Mouse (Mus musculus): ENCODE data around the gene Pla1a. TPM values are rescaled to one million over a fixed set of nuclear protein-coding genes. Genes with fewer than 3 reads are reported as not detected.
"Not testable (repeated sequence)": the region's sequence is repeated elsewhere in the genome, so short reads cannot be mapped to it uniquely, and the experiment has no call there.

The Pla1a gene
- total RNA-seq, 2 experiments from 2014 or later: 0.60 to 0.76 TPM

DNA sequence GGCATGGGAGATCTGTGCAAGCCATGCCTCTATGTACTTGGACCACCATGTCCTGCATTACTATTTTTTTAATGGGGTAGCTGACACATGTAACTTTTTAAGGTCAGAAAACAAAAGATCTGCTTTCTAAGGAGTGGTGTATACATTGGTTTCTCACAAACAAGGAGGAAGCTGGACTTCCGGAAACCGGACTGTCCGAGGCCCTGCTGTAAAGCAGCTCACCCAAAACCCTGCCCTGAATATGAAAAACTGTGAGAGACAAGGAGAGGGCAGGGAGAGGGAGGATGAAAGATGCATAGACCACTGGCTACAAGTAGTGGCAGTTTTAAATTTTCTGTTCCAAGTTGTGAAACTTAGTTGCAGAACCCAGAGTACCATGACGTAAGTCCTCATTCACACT is 27.0 kb upstream of the Pla1a start:
- DNase-seq (ENCODE audit: low spot score in 2 of 2): no peak

DNA sequence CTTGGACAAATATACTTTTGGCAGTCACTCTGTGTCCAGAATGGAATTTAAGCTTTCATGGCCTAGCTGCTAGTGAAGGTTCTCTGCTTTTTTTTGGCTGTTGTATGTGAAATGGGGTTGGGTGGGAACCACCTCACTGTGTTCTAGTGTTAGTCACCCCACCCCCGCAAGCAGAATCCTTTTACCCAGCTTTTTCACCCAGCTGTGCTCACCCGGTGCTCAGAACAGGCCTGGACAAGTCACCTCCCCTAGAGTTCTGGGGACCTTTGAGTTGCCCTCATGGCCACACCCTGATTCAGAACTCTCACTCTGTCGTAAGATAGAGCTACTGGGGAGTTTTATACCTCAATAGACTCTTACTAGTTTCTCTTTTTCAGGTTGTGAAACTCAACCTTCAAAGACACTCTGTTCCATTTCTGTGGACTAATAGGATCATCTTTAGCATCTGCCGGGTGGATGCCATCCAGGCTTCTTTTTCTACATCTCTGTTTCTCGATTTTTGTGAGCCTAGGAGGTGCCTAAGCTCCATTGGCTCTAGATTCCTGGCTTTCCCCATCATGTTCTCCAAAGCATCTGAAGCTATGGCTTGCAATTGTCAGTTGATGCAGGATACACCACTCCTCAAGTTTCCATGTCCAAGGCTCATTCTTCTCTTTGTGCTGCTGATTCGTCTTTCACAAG is 25.8 kb upstream of the Pla1a start:
- DNase-seq (ENCODE audit: low spot score in 2 of 2): no peak

DNA sequence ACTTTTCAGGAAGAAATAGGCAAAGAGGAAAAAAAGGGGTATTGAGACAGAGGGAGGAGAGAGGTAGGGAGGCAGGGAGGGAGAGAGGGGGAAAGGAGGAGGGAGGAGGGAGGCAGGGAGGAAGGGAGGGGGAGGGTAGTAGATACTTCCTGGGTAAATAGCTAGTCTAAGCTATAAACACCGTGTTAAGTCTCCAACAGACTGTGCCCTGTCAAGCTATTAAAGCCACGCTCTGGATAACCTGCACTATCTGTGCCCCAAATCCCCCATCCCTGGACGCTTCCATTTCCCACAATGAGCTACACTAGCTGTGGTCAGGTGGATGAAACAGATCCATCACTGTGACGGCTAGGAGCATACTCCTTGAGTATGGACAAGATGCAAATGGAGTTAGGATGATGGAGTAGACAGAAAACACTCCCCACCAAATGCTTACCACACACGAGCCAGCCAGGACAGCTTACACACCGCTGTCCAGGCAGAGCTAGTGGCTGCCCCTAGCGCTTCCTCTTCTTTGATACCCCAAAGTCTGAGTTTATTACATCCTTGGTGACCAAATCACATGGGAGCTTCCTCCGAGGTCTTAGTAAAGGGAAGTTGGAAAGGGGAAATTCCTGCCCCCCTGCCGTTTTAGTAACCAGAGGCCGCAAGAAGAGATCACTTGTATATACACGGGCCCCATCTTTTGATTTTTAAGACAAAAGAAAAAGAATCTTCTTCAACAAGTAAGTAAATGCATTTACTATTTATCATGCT is 24.0 kb upstream of the Pla1a start:
- no peak for DNase-seq (ENCODE audit: low spot score in 2 of 2)

DNA sequence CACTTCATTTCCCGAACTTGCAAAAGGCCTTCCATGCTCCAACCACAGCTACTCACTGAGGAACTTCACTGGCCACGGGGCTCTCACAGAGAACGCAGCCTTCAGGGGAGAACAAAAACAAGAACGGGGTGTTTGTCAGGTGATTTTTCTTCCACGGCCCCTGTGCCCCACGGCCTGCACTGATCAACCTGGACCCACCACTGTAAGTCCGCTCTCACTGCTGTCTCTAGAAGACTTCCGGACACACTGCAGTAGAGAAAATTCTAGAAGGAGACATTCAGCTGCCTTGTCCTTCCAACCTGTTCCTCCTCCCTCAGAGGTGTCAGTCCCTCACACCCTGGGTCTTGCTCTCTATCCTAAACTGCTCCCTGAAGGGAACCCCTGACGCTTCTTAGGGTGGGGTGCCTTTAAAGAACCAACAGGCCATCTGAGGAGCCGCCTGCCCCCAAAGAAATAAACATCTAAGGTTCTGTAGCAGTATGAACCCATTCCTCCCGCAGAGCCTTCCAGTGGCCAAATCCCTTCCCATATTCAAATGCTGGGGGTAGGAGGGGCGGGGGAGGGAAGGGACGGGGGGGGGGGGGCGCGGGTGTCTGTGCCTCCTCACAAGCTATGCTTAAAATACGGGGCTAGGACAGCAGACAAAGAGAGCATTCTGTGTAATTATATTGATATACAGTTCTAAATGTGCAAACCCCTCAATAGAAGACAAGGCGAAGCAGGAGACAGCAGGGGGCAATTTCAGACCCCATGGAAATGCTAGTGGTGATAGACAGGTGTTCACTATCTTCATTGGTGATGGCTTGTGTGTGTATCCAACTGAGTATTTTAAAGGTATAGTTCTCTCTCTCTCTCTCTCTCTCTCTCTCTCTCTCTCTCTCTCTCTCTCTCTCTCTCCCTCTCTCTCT is 22.8 kb upstream of the Pla1a start, which contains the start of gene Cd80:
Cd80 (plus strand) TSS at position 51 of the 908 bp plus-strand sequence.
- no peak for DNase-seq (ENCODE audit: low spot score in 2 of 2)

DNA sequence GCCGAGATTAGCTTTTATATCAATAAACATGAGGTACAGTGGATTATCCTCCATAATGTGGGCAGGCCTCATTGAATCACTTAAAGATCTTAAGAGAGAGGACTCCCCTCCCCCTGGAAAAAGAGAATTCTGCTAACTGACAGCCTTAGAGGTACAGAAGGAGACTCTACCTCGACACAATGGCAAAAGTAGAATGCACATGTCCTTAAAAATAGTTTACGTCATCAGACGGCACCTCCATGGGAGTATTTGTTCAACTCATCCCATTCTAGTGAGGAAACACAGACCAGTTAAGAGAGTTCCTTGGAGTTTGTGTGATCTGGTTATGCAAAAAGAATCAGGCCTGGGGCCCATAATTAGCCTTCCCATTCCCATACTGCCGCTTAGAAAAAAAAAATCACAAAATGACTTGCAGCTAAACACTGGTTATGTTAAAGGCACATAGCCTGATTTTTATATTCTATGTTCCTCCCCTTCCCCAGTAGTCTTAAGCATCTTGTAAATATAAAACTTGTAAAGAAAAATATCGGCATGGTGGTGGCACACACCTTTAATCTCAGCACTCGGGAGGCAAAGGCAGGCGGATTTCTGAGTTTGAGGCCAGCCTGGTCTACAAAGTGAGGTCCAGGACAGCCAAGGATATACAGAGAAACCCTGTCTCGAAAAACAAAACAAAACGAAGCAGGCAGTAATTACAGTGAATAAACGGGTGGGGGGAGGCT is 21.7 kb upstream of the Pla1a start:
- no peak for DNase-seq (ENCODE audit: low spot score in 2 of 2)

DNA sequence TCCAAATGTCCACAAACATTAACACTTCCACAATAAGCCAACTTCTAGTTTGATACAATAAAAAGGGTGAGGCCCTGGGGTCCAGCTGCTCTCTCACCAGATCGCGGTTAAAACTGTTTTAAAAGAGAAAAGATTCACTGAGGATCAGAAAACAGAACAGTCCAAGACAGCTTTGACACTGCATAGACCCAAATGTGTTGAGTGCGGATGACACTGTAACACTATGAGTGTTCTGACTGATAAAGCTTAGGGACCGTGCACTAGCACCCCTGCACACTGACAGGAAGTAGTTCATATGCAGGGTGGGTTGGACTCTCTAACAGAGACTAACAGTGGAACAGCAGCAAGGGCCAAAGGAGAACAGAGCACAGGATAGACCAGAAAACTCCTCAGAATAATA is 21.0 kb upstream of the Pla1a start:
- no peak for DNase-seq (ENCODE audit: low spot score in 2 of 2)

DNA sequence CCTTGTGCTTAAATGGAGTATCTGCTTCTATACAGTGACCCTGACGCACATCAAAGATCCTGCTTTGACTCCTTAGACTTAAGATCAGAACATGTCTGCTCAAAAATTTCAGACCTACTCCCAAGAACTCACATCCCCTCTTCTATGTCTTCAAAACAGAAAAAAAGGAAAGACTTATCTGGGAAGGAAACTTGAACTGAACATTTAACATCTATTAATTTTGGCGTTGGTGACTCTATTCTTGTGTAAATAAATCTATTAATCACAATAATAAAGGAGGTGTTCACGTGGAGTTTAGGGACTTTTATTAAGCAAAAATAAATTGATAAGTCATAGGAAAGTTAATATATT is 20.2 kb upstream of the Pla1a start:
- DNase-seq (ENCODE audit: low spot score in 2 of 2): no peak

DNA sequence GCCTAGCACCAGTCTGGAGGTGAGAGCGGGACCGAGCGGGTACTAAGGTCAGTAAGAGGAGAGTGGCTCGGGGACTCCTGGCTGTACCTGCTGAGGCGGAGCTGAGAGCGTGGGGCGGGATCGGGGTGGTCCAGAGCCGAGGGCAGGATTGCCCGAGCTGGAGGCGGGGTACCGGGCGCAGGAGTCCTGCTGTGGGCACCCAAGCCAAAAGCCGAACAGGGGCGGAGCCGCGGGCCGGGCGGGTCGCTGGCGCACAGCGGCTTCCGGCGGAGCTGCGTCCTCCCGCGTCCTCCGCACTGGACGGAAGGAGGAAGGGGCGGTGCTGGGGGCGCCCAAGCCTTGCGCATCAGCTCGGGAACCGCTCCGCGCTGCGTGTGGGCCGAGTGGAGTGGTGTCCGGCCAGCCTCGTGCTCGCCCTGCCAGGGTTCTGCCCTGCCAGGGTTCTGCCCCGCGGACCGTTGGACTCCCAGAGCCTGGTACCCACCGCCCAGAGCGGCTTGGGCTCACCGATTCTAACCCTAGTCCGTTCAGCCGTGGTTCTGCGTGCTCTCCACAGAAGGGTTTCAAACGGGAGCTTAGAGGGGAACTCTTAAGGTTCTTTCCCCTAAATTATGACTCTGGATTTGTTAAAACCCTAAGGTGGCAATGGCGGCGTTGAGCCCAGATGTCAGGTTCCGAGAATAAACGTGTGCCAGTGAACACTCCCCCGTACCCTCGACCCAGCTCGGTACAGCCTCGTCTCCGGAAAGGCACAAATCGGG is 19.7 kb upstream of the Pla1a start, which contains the start of gene Adprh:
Adprh (minus strand) TSS at position 262 of the 761 bp plus-strand sequence.
- peak; percentile 88 to 91 for DNase-seq (ENCODE audit: low spot score in 2 of 2)

DNA sequence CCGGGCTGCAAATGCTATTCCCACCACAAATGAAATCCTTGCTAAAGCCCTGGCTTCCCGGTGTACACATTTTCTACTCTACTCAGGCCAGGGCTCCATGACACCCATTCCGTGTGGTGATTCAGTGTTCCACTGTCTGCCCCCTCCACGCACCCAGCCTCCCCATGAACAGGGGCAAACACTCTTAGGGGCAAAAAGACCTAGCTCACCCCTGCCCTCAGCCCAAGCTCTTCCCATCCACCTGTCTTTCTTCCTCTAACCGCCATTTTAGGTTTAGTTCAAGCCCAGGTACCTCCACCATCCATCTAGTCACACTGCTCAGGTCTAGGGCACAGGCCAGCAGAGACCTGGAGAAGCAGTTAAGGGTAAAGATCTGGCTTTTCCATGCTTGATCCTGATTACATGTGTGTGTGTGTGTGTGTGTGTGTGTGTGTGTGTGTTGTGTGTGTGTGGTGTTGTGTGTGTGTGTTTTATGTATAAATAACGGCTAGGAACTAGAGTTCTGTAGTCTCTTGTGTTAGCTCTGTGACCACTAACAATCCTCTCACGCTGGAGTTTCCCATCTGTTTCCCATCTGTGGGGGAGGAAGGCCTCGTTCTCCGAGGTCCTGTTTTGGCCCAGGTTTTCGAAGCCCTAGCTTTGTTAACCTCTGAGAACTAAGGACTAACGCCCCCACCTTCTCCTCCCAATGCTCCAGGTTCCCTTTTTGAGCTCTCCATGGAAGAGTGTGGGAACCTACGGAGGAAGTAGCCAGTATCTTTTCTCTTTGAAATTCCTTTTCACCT is 18.7 kb upstream of the Pla1a start:
- no peak for DNase-seq (ENCODE audit: low spot score in 2 of 2)

DNA sequence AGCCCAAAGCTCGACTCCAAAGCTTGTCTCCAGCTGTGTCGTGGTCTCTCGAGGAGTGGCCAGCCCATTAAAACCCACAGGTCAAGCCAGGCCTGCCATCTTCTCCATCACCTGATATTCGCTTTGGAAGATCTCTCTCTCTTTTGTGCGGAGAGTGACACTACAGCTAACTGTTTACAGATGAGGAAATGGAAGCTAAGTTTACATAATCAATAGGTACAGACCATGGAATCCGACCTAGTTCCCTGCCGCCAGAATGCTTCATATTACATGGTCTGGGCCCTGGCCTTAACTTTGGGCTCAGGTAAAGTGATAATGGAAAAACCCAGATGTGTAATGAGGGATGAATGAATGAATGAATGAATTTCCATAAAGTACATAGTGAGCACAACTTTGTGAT is 17.8 kb upstream of the Pla1a start:
- DNase-seq (ENCODE audit: low spot score in 2 of 2): no peak

DNA sequence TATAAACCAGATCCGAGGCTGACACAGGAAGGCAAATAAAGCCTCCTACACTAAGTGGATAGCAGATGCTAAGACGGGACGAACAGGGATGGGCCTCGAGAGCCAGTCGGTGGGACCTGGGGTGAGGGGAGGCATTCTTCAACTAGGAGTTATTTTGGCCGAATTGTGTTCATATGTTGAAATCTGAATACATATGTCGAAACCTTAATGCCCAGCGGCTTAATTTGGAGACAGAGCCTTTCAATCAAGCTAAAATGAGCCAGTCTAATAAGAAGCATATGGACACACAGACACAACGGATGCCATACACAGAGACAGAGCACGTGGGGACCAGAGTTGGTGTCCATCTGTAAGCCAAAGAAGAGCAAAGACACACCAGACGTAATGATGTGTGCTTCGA is 15.5 kb upstream of the Pla1a start:
- no peak for DNase-seq (ENCODE audit: low spot score in 2 of 2)

DNA sequence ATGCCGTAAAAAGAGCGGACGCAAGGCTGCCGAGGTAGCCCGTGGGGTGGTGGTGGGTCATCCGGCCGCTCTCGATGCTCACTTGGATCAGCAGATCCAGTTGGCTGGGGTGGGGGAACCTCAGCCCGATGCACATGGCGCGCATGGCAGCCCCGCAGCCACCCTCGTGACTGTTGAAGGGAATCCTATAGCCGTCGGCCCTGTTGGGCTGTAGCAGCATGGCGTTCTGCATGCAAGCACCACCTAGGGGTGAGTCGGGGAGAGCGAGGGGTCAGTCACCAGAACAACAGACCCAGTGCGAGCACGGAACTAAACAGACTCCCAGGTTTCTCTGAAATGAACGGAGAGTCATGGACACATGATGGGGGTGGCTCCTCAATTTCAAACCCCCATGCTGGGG is 14.4 kb upstream of the Pla1a start:
- no peak for DNase-seq (ENCODE audit: low spot score in 2 of 2)

DNA sequence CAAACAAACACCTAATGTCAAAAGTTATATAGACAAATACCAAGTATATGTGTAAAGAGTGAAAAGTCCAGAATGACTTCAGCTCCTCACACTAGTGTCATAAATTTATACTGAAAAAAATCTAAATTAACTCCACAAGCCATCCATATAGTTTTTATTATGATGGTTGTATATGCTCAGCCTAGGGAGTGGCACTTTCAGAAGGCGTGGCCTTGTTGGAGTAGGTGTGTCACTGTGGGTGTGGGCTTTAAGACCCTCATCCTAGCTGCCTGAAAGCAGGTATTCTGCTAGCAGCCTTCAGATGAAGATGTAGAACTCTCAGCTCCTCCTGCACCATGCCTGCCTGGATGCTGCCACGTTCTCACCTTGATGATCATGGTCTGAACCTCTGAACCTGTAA is 13.2 kb upstream of the Pla1a start:
- not testable (repeated sequence) for DNase-seq (ENCODE audit: low spot score in 2 of 2)

DNA sequence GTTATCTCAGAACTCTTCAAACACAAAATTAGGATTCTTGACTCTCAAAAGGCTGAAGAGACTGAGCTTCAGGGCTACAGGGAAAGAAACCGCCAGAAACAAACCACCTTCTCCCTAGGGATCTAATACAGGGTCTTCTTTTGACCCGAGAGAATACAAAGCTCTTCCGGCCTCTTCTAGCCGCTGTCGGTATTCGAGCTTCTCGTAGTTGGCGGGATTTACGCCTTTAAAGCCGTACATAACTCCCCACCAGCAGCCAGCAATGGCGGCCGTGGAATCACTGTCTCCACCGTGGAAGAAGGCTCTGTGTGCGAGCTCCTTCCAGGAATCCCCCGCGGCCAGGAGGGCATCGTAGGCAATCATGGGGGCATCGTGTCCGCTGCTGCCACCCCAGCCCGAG is 12.6 kb upstream of the Pla1a start:
- DNase-seq (ENCODE audit: low spot score in 2 of 2): no peak

DNA sequence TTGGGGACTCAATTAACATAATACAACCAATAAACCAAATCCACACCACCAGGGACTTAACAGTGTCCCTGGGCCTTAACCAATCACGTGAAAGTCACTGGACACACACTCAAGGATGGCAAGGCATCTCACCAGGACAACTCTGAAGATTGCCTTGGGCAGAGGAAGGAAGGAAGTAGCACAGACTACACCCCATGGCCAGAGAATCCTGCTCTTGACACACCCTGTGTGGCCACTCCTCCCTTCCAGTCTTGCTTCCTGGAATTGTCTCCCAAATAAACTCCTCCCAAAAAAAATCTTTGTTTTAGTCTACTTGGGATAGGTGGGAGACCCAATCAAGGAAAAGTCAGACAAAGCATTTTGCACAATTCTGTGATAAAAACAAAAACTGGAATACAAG is 12.1 kb upstream of the Pla1a start:
- no peak for DNase-seq (ENCODE audit: low spot score in 2 of 2)

DNA sequence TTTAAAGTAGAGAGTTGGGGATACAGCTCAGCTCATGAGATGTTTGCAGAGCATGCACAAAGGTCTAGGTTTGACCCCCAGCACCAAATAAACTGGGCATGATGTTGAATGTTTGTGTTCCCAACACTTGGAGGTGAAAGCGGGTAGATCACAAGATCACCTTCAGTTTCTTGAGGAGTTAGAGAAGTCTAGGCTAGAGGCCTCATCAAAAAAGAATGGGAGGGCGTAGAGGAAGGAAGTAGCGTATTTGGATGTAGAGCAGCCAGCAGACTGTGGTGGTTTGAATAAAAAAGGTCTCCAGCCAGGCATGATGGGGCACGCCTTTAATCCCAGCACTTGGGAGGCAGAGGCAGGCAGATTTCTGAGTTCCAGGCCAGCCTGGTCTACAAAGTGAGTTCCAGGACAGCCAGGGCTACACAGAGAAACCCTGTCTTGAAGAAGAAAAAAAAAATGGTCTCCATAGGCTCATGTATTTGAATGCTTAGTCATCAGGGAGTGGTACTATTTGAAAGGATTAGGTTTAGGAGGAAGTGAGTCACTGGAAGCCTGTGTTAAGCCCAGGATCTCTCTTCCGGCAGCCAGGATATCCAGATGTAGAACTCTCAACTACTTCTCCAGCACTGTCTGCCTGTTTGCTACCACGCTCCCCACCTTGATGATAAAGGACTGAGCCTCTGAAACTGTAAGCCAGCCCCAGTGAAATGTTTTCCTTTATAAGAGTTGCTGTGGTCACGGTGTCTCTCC is 10.9 kb upstream of the Pla1a start:
- DNase-seq (ENCODE audit: low spot score in 2 of 2): no peak

DNA sequence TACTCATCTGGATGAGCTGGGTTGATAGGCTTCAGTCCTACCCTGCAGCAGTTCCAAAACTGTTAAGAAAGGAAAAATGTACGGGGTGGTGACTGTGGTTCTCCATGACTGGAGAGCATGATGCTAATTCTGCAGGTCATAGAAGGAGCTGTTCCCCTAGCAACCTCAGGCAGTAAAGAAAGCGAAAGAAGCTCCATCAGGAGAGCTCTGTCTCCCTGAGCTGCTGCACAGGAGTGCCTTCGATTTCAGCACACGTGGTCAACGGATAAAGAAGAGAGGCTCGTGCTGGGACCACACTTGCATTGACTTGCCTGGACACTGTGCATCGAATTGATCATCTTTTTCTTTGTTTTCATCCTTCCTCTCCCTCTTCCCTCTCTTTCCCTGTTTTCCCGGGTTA is 9.3 kb upstream of the Pla1a start:
- DNase-seq (ENCODE audit: low spot score in 2 of 2): no peak

DNA sequence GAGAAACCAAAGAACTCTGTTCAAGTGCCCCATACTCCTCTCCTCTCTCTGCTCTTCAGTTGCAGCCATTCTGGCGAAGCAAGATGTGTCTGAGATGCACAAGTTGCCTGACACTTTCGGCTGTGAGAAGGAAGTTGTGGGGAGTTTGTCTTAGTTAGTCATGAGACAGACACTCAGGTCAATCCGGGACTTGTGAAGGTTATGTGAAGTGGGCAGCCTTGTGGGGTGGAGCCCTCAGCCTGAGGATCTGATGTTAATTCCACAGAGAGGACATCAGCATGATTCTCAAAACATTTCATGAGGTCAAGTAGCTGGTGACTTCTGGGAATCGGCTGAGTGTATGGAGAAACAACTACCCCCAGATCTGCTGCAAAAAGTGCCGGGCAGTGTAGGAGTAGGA is 8.7 kb upstream of the Pla1a start:
- no peak for DNase-seq (ENCODE audit: low spot score in 2 of 2)

DNA sequence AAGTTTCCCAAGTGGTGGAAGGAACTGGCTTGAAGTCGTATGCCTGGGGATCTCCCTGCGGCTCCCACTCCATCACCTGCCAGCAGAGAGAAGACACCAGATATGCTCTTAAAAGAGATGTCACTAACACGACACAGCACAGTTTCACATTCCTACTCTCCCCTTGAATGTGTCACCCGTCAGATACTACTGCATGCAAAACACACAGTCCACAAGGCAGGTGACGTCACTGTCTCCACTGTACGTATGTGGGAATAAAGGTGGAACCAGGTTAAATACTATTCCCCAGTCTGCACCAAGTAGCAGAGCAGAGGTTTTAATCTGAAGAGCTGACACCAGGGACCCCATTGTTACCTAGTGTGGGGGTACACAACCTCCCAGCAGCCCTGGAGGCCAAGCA is 7.5 kb upstream of the Pla1a start:
- DNase-seq (ENCODE audit: low spot score in 2 of 2): no peak
